Mouse (Mus musculus) T-helper 17 cell (primary cell): Measurements from ENCODE around the gene Zfp936.
"Not testable (repeated sequence)": the region's sequence is repeated elsewhere in the genome, so short reads cannot be mapped to it uniquely, and the experiment has no call there.

ENCODE experiments used
- in situ Hi-C, 2 experiments: fragments of 300-600 bp; cut with MboI, MseI; formaldehyde crosslinking; loops; 1 replicate in 1 of 2; 2 replicates in 1 of 2; pipeline ENCODE4 v1.15.1; 2025; ENCODE audit warnings: high pct_unique_total_duplicates in 2 of 2

Zfp936 gene

DNA sequence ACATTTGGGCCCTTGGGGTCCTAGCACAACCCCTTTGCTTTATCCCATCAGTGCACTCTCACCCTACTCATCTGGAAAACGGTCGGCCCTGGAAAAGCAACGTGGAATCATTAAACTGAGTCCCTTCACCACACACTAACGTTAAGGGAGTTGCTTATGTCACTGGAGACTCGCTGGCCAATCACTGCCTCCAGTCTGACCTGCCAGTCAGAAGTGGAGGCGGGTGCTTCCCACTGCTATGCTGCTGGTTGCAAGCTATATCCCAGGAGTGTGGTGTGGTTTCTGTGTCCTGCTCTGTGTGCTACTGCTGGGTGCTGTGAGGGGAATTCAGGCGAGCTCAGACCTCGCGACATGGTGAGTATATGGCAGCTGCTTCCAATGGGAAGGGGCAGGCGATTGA lies at the start of gene Zfp936:
Gene Zfp936, plus strand, starts transcription at position 301 of the 400 bp plus-strand sequence.
- in situ Hi-C loops, result loop anchor here in 1 of 2 experiments (5.0 kb wide), 1 partner anchor 417 kb away; no protein-coding TSS in a partner anchor

DNA sequence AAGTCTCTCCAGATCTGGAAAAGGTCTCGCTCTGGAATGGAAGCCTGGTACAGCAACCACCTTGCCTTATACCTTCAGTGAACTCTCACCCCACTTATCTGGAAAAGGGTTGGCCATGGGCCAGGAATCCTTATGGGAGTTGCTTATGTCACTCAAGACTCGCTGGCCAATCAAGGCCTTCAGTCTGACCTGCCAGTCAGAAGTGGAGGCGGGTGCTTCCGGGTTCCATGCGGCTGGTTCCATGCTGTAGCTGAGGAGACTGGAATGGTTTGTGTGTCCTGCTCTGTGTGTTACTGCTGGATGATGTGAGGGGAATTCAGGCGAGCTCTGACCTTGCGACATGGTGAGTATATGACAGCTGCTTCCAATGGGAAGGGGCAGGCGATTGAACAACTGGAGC lies 36.2 kb upstream of the Zfp936 start:
- in situ Hi-C loops, result no loop called here

DNA sequence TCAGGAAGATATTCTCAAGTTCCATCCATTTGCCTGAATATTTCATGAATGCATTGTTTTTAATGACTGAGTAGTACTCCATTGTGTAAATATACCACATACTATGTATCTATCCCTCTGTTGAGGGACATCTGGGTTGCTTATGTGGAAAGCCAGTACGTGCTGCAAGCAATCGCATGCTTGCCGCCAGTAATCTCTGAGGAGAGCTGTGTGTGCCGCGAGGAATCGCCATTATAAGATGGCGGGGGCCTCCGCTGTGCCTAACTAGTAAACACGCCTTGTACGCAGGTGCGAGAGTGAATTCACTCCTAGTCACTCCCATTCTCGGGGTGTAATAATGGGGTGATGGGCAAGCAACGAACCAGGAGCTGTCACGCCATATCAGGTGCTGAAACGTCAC lies 14.7 kb downstream of the Zfp936 start:
- in situ Hi-C loops, result loop anchor here (5.0 kb wide), 1 partner anchor 74 kb away; no protein-coding TSS in a partner anchor

DNA sequence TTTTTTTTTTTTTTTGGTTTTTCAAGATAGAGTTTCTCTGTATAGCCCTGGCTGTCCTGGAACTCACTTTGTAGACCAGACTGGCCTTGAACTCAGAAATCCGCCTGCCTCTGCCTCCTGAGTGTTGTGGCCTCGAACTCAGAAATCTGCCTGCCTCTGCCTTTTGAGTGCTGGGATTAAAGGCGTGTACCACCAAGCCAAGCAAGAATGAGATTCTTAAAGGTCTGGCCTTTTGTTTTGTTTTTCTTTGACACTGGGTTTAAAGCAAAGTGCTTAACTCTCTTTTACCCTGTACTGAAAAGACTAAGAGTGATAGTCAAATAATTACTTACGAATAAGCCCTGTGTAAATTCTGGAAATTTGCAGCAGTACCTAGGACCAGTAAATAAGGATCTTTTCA lies 50.1 kb downstream of the Zfp936 start:
- in situ Hi-C loops, result not testable (repeated sequence)

DNA sequence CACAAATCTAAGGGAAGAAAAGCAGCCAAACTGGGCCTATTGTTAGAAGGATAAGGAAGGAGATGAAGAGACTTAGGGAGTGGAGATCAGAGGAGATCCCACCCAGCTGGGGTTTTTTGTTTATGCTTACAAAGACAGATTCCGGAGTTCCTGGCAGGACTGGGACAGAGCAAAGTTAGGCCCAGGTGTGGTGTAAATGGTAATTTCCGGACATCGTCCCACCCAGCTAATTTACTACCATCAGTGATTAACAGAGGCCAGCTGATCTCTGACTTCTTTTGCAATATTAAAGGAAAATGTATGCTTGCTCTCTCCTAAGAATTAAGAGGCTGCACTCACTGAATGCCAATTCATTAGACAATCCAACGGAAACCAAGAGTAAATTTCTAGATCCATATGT lies 53.1 kb downstream of the Zfp936 start:
- in situ Hi-C loops, result not testable (repeated sequence)

DNA sequence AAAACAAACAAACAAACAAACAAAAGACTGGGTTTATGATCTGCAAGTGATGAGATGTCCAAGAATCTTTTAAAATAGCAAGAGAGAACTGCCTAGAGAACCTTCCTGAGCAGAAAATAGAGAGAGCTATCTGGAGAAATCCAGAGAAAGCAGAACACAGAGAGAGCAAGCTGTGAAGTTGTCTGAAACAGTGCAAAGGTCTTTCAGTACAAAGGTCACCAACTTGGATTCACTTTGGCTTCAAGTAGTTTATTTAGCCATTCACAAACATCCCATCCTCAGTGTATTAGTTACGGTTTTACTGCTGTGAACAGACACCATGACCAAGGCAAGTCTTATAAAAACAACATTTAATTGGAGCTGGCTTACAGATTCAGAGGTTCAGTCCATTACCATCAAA lies 53.8 kb downstream of the Zfp936 start:
- in situ Hi-C loops, result not testable (repeated sequence)

DNA sequence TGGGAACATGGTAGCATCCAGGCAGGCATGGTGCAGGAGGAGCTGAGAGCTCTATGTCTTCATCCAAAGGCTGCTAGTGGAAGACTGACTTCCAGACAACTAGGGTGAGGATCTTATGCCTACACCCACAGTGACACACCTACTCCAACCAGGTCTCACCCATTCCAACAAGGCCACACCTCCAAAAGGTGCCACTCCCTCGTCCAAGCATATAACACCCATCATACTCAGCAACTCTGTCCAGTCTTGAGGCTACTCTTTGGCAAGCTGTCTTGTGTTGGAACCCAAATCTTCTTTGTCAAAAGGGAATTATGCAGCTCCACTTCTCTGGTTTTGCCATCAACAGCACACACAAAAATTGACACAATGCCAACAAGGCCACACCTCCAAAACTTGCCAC lies 54.2 kb downstream of the Zfp936 start:
- in situ Hi-C loops, result not testable (repeated sequence)

DNA sequence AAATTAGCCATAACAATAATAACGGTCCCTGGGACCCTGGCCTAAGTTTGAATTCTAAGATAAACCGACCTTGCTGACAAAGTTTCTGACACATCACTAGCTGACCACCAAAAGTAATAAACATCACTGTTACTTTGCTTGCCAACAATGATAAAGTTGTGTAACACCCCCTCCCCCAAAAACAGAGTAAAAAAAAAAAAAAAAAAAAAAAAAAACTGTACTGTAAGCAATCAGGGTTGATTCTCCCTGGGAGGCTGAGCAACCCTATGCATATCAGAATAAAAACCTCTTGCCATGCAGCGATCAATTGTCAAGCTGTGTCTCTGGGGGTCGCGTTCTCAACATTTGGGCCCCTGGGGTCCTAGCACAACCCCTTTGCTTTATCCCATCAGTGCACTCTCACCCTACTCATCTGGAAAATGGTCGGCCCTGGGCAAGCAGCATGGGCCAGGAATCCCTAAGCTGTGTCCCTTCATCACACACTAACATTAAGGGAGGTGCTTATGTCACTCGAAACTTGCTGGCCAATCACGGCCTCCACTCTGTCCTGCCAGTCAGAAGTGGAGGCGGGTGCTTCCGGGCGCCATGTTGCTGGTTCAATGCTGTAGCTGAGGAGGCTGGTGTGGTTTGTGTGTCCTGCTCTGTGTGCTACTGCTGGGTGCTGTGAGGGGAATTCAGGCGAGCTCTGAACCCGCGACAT lies 63.1 kb downstream of the Zfp936 start:
- in situ Hi-C loops, result loop anchor here in 1 of 2 experiments (5.0 kb wide), 1 partner anchor 35 kb away; no protein-coding TSS in a partner anchor

DNA sequence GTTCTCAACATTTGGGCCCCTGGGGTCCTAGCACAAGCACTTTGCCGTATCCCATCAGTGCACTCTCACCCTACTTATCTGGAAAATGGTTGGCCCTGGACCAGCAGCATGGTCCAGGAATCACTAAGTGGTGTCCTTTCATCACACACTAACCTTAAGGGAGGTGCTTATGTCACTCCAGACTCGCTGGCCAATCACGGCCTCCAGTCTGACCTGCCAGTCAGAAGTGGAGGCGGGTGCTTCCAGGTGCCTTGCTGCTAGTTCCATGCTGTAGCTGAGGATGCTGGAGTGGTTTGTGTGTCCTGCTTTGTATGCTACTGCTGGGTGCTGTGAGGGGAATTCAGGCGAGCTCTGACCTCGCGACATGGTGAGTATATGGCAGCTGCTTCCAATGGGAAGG lies 99.8 kb downstream of the Zfp936 start:
- in situ Hi-C loops, result loop anchor here in 1 of 2 experiments (5.0 kb wide), 1 partner anchor 36 kb away; no protein-coding TSS in a partner anchor
